Mouse (Mus musculus): ENCODE measurements around the gene Grid1. TPM values are rescaled to one million over a fixed set of nuclear protein-coding genes. Genes with fewer than 3 reads are reported as not detected.

The Grid1 gene
- polyA plus RNA-seq, 1 experiment from 2014 or later: 0.65 TPM

- Histone ChIP-seq H3K4me3 (no peak overlapping the region), H3K36me3 (no peaks in the 10 kb centered on the region), H3K4me1 (no peaks in the 10 kb centered on the region), H3K27me3 (no peaks in the 10 kb centered on the region), H3K27ac (no peak overlapping the region), H3K9me3 (no peaks in the 10 kb centered on the region), H3K4me2 (replicated peaks) (no peak overlapping the region), H3K9ac (no peak overlapping the region)
- 89% methylated on average over 1 of the region's 1 CpGs for WGBS
- ATAC-seq (ENCODE audit: insufficient number of reproducible peaks, insufficient read depth, low FRiP score, low TSS enrichment): no peak
Measured at GRCm38 (mm10) chr14:35032283-35032682, 212.4 kb downstream of the Grid1 start.

- ATAC-seq (ENCODE audit: insufficient number of reproducible peaks, insufficient read depth, low FRiP score, low TSS enrichment): no peak
- Histone ChIP-seq H3K4me2 (replicated peaks) (no peak overlapping the region), H3K9ac (no peak overlapping the region), H3K4me1 (no peaks in the 10 kb centered on the region), H3K9me3 (no peaks in the 10 kb centered on the region), H3K36me3 (no peaks in the 10 kb centered on the region), H3K27me3 (no peaks in the 10 kb centered on the region), H3K4me3 (no peak overlapping the region), H3K27ac (no peak overlapping the region)
- WGBS: 63% methylated on average over 5 of the region's 5 CpGs
Measured at GRCm38 (mm10) chr14:35044268-35044667, 224.4 kb downstream of the Grid1 start.

DNA sequence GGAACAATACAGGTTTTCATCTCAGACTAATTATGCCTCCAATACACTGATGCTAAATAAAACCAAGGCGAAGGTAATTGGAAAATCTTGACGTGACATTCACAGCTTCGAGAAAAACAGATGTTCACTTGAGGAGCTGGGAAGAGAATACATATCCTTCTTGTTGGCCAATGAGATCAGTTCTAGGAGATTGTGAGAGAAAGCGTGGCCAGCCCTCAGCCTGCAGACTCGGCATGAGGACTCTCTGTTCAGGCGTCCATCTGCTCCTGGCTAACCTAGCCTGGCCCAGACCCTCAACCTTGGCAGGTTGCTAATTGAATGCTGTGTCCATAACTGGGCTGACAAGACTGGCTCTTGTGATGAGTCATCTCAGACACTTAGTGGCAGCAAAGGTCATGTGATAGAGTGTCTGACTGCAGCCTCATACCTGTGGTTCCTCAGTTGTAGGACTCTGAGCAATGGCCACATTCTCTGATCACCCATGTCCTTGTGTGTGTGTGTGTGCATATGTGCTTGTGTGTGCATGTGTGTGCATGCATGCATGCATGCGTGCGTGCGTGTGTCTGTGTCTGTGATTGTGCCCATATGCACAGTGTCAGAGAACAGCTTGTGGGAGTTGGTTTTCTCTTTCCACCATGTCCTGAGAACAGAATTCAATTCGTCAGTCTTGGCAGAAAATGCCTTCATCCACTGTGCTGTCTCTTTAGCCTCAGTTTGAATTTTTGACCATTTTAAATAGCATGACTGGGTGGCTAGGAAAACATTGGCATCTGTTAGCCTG, 225.2 kb downstream of the Grid1 start:
- H3K27me3 ChIP-seq: no peaks in the 10 kb centered on the region
- no peak overlapping the region for H3K4me2 ChIP-seq (replicated peaks)
- H3K9me3 ChIP-seq: no peaks in the 10 kb centered on the region
- H3K36me3 ChIP-seq: no peaks in the 10 kb centered on the region
- no peak for ATAC-seq (ENCODE audit: insufficient number of reproducible peaks, insufficient read depth, low FRiP score, low TSS enrichment)
- H3K9ac ChIP-seq: no peak overlapping the region
- no peak overlapping the region for H3K4me3 ChIP-seq
- no peaks in the 10 kb centered on the region for H3K4me1 ChIP-seq
- 82% methylated on average over 10 of the region's 10 CpGs for WGBS
- no peak overlapping the region for H3K27ac ChIP-seq

DNA sequence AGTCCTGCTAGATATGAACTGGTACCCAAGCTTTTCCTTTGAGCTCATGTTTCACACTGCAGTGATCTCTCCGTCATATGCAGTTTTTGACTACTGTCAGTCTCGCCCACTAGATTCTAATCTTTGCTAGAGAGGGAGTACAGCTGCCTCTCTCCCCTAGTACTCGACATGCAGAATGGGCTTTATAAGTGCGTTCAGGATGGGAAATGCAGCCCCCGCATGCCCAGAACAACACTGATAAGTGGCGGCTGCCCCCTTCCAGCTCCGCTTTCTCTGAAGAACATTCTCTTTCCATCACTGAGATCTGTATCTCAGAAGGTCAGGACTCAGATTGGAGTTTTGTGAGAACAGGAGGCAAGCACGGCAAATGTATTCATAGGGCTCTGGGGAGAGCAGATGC, 229.3 kb downstream of the Grid1 start:
- Histone ChIP-seq H3K9ac (no peak overlapping the region), H3K4me1 (no peaks in the 10 kb centered on the region), H3K9me3 (no peaks in the 10 kb centered on the region), H3K27me3 (no peaks in the 10 kb centered on the region), H3K4me2 (replicated peaks) (no peak overlapping the region), H3K4me3 (no peak overlapping the region), H3K36me3 (no peaks in the 10 kb centered on the region), H3K27ac (no peak overlapping the region)
- ATAC-seq (ENCODE audit: insufficient number of reproducible peaks, insufficient read depth, low FRiP score, low TSS enrichment): no peak
- 75% methylated on average over 8 of the region's 8 CpGs for WGBS

DNA sequence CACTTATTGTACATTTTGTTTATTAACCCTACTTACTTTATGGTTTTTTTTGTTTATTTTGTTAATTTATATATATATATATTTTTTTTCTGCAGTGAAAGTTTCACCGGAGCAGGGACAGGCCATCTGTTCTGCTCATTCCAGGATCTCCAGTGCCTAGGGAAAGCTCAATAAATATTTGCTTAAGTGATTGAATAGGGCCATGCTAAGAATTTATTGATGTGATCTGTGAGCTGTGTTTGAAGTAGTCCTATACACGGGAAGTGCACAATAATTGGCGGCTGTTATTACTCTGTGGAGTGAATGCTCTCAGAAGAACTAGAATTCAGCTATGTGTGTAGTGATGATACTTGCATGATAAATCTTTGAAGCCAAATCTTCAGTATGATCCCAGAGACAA, 234.2 kb downstream of the Grid1 start:
- Histone ChIP-seq H3K36me3 (no peaks in the 10 kb centered on the region), H3K27ac (no peak overlapping the region), H3K4me2 (replicated peaks) (no peak overlapping the region), H3K4me3 (no peak overlapping the region), H3K4me1 (no peaks in the 10 kb centered on the region), H3K9ac (no peak overlapping the region), H3K9me3 (no peaks in the 10 kb centered on the region), H3K27me3 (no peaks in the 10 kb centered on the region)
- 76% methylated on average over 3 of the region's 3 CpGs for WGBS
- no peak for ATAC-seq (ENCODE audit: insufficient number of reproducible peaks, insufficient read depth, low FRiP score, low TSS enrichment)

DNA sequence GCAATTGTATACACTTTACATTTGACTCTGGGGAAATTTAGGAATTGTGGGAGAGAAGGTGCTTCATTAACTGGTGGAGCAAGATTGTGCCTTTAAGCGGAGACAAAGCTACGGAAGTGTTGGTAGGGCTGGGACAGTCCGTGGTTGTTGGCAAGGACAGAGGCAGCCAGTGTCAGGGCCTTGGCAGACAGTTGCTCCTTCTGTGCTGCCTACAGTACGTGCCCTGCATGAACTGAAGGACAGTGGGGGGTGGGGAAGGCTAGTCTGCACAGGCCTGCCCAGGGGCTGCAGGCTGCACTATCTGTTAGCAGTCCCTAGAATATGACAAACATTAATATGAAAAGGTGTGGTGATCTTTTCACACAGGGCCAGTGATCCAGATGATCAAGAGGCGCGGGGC, 254.7 kb downstream of the Grid1 start:
- no peak overlapping the region for H3K4me3 ChIP-seq
- no peaks in the 10 kb centered on the region for H3K36me3 ChIP-seq
- no peaks in the 10 kb centered on the region for H3K27me3 ChIP-seq
- no peak overlapping the region for H3K4me2 ChIP-seq (replicated peaks)
- 63% methylated on average over 6 of the region's 6 CpGs for WGBS
- H3K9me3 ChIP-seq: no peaks in the 10 kb centered on the region
- no peaks in the 10 kb centered on the region for H3K4me1 ChIP-seq
- no peak overlapping the region for H3K27ac ChIP-seq
- ATAC-seq (ENCODE audit: insufficient number of reproducible peaks, insufficient read depth, low FRiP score, low TSS enrichment): no peak
- H3K9ac ChIP-seq: no peak overlapping the region

GRCm38 (mm10) chr14:35079954-35080353, 260.0 kb downstream of the Grid1 start:
- WGBS: 89% methylated on average over 1 of the region's 1 CpGs
- no peak for ATAC-seq (ENCODE audit: insufficient number of reproducible peaks, insufficient read depth, low FRiP score, low TSS enrichment)
- no peak overlapping the region for H3K4me3 ChIP-seq
- H3K27ac ChIP-seq: no peak overlapping the region
- no peak overlapping the region for H3K9ac ChIP-seq
- H3K27me3 ChIP-seq: no peaks in the 10 kb centered on the region
- no peaks in the 10 kb centered on the region for H3K36me3 ChIP-seq
- no peak overlapping the region for H3K4me2 ChIP-seq (replicated peaks)
- H3K9me3 ChIP-seq: no peaks in the 10 kb centered on the region
- H3K4me1 ChIP-seq: no peaks in the 10 kb centered on the region

- WGBS: 87% methylated on average over 4 of the region's 4 CpGs
- Histone ChIP-seq H3K36me3 (no peaks in the 10 kb centered on the region), H3K27me3 (no peaks in the 10 kb centered on the region), H3K9ac (no peak overlapping the region), H3K27ac (no peak overlapping the region), H3K4me3 (no peak overlapping the region), H3K4me1 (no peaks in the 10 kb centered on the region), H3K9me3 (no peaks in the 10 kb centered on the region), H3K4me2 (replicated peaks) (no peak overlapping the region)
- ATAC-seq (ENCODE audit: insufficient number of reproducible peaks, insufficient read depth, low FRiP score, low TSS enrichment): no peak
Measured at GRCm38 (mm10) chr14:35092646-35093045, 272.7 kb downstream of the Grid1 start.

- Histone ChIP-seq H3K9ac (no peak overlapping the region), H3K4me1 (no peaks in the 10 kb centered on the region), H3K9me3 (no peaks in the 10 kb centered on the region), H3K4me2 (replicated peaks) (no peak overlapping the region), H3K27ac (no peak overlapping the region), H3K36me3 (no peaks in the 10 kb centered on the region), H3K4me3 (no peak overlapping the region), H3K27me3 (no peaks in the 10 kb centered on the region)
- 61% methylated on average over 6 of the region's 6 CpGs for WGBS
- ATAC-seq (ENCODE audit: insufficient number of reproducible peaks, insufficient read depth, low FRiP score, low TSS enrichment): no peak
Measured at GRCm38 (mm10) chr14:35093561-35094186, 273.8 kb downstream of the Grid1 start.

GRCm38 (mm10) chr14:35095506-35096059, 275.7 kb downstream of the Grid1 start:
- Histone ChIP-seq H3K27me3 (no peaks in the 10 kb centered on the region), H3K4me3 (no peak overlapping the region), H3K9me3 (no peaks in the 10 kb centered on the region), H3K4me2 (replicated peaks) (no peak overlapping the region), H3K36me3 (no peaks in the 10 kb centered on the region), H3K27ac (no peak overlapping the region), H3K4me1 (no peaks in the 10 kb centered on the region), H3K9ac (no peak overlapping the region)
- ATAC-seq (ENCODE audit: insufficient number of reproducible peaks, insufficient read depth, low FRiP score, low TSS enrichment): no peak
- 60% methylated on average over 9 of the region's 9 CpGs for WGBS

DNA sequence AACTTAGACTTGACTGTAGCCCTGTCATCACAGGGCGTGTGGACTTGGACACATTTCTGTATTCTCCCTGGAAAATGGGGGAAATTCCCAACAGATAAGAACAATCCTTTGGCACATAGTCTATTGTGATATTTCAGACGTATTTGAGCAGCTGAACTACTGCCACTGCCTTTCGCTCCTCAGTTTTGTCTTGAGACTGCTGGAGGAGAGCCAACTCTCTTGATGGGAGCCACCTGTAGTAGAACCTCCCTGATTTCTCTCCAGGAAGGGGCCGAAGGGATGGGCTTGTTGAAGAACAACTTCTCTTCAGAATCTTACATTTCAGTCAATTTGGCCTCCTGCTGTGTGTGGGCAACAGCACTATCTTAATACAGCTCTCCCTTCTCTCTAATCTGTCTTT, 276.2 kb downstream of the Grid1 start:
- H3K4me3 ChIP-seq: no peak overlapping the region
- no peak for ATAC-seq (ENCODE audit: insufficient number of reproducible peaks, insufficient read depth, low FRiP score, low TSS enrichment)
- no peaks in the 10 kb centered on the region for H3K9me3 ChIP-seq
- no peak overlapping the region for H3K9ac ChIP-seq
- H3K27me3 ChIP-seq: no peaks in the 10 kb centered on the region
- H3K4me2 ChIP-seq (replicated peaks): no peak overlapping the region
- whole genome bisulfite sequencing: 61% methylated on average over 4 of the region's 4 CpGs
- H3K4me1 ChIP-seq: no peaks in the 10 kb centered on the region
- H3K27ac ChIP-seq: no peak overlapping the region
- no peaks in the 10 kb centered on the region for H3K36me3 ChIP-seq

GRCm38 (mm10) chr14:35097166-35097565, 277.3 kb downstream of the Grid1 start:
- Histone ChIP-seq H3K4me3 (no peak overlapping the region), H3K9me3 (no peaks in the 10 kb centered on the region), H3K4me2 (replicated peaks) (no peak overlapping the region), H3K27ac (no peak overlapping the region), H3K4me1 (no peaks in the 10 kb centered on the region), H3K36me3 (no peaks in the 10 kb centered on the region), H3K27me3 (no peaks in the 10 kb centered on the region), H3K9ac (no peak overlapping the region)
- WGBS: 84% methylated on average over 5 of the region's 5 CpGs
- no peak for ATAC-seq (ENCODE audit: insufficient number of reproducible peaks, insufficient read depth, low FRiP score, low TSS enrichment)

Measured in embryonic facial prominence, embryonic 12.5 days (tissue).